Mouse (Mus musculus): Measurements from ENCODE around the gene Wwc2. TPM values are rescaled to one million over a fixed set of nuclear protein-coding genes. Genes with fewer than 3 reads are reported as not detected.

Wwc2 gene
- total RNA-seq, 2 experiments from 2014 or later, result 23.0 to 24.4 TPM

DNA sequence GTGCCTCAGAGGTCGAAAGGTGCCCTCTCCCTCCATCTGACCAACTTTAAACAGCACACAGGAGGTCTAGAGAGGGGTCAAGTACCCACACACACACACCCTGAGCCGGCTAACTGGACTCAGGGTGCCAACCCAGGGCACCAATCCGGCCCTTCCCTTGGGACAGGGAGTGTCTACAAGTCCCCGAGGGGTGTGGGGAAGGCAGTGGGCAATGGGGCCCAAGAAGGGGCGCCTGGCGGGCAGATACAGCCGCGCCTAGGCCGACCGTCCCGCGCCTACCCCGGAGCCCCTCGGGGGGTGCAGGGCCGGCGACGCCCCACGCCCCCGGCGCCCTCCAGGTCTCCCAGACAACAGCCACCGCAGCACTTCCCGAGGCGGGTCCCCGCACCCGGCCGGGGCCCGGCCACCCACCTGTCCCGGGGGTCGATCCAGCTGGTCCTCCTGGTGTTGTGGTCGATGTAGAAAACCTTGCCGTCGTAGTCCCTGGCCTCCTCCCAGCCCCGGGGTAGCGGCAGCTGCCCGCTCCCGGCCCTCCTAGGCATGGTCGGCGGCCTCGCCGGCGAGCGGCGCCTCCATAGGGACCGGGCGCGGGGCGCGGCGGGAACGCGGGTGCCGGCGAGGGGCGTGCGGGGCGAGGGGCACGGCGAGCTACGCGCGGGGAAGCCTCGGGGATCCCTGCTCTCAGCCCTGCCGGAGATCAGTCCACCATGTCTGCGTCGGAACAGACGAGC lies 904 bp downstream of the Wwc2 start:
- DNase-seq, result no peak

DNA sequence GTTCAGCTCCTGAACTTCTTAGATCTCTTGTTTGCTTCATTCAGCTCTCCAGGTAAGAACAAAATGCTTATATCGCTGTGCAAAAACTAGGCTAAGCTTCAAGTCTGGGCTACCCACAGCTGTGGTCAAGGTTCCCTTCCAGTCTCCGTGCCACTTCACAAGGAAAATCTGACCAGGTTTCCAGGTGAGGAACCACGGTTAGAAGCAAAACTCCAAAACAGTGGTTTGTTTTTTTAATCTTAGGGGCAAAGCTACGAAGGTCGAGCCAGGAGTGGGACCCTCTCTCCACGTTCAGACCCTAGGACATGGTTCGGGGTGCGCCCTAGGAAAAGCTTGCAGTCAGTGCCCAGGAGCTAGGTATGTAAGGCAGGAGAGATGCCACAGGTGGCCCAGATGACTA lies 1.5 kb downstream of the Wwc2 start:
- no peak for DNase-seq

DNA sequence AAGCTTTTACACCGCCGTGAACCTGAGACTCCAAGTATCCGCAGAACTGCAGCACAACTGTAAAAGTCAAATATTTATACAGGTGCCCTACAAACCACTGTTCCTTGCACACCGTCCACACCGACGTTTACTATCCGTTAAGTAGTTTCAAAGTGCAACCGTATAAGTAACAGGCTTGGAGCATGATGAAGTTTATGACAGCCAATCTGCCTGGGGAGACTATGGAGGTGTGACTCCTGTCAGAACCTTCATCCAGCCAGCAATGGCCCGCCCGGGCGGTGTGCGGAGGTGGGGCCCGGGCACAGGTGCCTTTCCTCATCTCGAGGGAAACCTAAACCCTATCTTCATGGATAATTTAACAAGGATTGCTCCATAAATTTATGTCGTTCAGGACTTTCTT lies 2.6 kb downstream of the Wwc2 start:
- DNase-seq, result no peak

DNA sequence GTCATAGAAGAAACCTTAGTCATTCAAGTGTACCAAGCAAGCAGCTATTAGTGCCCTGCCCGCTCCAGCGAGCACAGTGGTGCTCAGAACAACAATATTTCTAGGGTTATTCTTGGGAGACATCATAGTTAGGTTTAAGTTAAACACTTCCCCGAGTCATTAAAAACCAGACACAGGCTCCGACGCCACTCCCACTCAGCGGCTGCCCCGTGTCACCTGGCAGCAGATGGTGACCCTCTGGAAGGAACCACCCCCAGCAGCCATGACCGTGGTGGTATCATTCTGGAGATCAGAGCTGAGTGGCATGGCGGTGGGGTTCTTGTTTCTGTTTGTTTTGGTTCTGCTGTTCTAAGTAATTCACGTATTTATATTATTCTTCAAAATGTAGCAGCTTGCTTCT lies 5.1 kb downstream of the Wwc2 start:
- no peak for DNase-seq

DNA sequence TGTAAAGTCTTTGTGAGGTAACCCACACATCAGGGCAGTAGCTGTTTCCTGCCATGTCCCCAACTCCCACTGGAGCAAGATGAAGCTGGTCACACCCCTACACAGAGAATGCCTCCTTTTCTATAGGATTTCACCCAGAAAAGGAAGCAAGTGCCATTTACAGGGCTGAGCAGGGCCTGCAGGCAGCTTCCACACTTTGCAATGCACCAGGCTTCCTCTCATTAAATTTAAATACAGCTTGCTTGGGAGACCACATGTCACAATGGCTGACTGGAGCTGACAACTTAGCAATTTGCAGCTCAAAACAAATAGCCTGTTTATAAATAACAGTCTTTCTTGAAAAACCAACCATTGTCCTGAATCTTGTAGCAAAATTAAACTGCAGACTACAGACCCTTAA lies 5.5 kb downstream of the Wwc2 start:
- DNase-seq, result no peak

DNA sequence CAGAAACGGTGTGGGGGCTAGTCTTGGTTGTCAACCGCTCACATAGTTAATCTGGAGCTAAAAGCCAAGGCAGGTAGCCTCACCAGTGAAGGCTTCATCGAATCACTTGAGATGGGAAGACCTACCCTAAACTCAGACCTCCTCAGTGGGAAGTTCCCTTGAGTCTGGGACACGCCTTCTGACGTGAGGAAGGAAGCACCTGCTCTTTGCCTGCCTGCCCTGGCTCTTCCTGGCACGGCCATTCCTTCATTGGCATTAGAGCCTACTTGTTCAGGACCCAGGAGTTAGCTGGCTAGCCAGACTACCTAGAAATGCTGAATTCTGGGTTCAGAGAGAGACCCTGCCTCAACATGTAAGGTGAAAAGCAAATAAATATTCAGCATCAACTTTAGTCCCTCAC lies 9.6 kb downstream of the Wwc2 start:
- DNase-seq, result no peak

DNA sequence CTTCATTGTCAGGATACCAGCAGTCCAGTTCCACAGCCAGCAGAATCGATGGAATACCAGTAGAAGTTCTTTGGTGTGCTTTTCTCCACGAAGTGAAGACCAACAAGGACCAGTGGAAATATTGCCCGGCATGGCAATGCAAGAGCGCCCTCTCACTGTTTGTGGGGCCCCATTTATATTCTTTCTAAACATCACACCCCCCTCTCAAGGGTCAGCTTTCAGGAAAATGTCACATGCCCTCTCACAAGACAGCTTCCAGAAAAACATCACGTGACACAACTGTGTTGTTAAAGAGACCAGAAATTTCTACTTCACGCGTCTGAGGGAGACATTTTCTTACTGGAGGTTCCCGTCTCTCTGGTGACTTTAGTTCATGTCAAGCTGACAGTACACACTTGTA lies 10.8 kb downstream of the Wwc2 start:
- DNase-seq, result no peak

DNA sequence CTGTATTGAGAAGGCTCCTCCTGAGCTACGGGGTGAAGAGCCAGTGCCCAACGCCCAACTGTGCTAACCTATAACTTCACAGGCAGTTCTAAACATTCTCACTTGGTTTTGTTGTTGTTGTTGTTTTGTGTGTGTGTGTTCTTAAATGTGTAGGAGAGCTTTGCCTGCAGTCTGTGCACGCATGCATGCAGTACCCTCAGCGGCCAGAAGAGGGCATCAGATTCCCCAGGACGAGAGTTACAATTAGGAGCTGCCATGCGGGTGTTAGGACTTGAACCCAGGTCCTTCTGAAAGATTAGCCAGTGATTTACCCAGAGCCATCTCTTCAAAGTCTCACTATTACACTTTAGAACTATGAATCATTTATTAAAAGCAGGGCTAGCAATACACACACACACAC lies 12.0 kb downstream of the Wwc2 start:
- DNase-seq, result peak; percentile 34

DNA sequence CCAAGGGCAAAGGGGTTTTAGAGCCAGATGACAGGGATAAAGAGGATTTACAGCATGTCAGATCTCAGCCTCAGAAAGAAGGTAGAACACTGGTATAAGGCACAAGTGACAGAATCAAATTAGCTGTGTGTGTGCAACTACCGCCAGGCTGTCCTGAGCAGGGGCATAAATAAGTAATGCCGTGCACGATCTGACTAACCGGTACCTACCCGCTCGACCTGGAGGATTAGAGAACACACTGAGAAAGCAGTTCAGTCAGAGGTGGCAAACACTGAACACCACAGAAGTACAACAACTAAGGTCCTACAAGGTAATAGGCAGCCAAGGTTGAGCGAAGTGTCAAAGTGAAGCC lies 15.8 kb downstream of the Wwc2 start:
- no peak for DNase-seq

DNA sequence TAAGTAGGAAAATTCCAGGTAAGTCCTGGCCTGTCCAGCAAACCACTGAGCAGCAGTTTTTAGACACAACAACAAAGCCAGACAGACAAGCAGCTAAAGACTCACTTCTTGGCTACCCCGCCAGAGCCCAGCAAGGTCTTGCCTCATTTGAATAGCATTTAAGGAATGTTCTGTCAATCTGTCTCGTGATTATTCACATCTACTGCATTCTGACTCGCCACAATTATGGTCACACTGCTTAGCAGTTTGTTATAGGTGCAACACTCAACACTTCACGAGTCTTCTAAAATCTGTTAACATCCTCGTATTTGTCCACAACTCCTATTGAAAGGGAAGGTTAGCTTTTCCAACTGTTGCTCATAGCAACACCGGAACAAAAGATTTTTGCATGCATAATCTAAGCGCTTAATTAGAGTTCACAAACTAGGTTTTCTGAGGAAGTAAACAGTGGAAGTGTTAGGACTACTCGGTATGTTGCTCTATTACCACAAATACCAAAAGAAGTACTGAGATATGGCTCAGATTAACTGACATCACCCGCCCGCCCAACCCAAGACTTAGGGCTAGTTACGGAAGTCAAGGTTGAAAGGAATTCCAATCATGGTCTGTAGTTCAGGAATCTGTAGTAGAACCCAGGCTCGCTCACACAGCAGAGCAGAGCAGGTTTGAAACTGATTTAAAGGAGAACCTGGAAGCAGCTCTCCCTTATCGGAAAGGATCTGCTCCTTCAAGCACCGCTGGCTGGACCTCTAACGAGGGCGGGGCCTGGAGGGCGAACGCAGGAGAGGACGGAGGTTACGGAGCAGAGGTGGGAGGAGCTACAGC lies 16.4 kb downstream of the Wwc2 start:
- peak; percentile 84 for DNase-seq

DNA sequence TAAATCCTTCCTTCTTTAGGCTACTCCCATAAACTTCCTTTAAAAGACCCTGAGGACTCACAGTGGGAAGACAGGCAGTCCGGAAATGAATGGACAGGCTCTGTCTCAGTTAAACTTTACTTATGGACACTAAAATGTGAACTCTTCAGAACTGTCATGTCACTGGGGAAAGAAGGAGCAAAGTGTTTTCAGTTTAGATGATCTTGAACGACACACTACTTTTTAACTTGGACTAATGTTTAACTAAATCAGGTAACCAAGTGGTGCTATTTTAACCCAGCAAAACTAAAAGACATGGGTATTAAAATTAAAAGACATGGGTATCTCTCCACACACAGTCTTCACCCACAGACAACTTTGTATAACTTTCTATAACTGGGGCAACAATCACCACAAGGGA lies 19.6 kb downstream of the Wwc2 start:
- no peak for DNase-seq

DNA sequence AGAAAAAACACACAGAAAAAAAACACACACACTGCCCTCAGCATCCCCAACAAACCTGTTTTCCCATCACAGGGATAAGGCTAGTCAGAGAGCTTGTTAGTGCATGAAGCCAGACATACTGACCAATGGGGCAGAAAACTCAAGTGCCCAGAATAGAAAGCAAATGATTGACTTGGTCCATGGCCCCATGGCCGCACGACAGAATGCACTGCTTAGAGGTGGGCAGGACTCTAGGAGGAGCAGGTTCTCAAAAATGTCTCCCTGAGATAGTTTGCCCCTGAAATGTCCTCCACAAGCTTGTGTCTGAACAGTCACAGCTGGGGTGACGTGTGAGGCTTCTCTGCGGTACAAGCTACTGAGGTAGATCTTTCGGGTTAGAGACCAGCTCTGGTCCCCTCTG lies 20.1 kb downstream of the Wwc2 start:
- no peak for DNase-seq

DNA sequence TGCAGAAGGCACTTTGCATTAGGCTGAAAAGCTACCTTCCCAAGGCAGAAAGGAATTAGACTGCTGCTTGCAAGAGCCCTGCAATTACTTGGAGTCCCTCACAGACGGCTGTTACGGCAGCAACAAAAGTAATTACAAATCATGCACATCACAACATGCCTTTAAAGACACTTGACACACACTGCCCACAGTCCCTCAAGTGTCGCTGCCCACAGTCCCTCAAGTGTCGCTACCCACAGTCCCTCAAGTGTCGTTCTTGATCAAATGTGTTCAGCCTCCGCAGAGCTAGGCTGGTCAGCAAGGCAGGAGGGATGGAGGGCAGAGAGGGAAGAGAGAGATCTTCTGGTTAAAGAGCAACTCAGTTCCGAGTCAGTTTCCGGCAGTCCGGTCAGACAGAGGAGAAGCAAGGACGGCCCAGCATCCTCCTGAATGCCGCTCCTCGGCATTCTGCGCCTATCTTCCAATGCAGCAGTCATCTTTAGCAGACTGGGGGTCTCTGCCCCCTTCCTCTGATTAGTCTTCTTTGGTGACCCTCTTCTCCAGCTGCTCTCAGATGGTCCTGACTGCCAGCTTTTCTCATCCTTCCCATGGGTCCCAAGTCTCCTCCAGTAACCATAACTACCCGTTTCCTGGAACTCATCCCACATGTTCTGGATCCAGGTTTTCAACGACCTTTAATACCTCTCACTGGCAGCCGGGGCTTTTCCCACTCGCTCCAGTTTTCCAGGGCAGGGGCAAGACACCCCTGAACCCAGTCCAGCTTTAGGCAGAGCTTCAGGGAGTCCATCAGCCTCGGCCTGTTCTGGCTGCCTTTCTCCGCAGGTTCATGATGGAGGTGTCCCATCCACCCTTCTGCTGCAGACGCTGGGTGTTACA lies 23.4 kb downstream of the Wwc2 start:
- DNase-seq, result no peak

DNA sequence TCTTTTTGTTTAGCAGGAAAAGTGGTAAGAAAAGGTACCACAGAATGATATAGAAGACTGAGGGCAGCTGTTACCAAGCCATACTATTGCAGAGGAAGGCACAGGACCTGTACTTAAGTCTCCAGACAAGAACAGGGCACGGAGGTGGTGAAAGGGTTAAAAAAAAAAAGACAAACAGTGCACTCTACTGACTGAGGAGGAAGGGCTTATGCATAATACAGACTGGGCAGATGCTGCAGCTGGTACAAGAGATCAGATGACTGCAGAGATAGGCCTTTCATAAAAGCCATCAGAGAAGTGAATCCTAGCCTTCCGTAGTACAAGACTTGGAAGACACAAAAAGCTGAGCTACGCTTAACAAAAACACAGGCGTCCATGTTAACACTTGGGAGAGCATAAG lies 28.2 kb downstream of the Wwc2 start:
- DNase-seq, result no peak

DNA sequence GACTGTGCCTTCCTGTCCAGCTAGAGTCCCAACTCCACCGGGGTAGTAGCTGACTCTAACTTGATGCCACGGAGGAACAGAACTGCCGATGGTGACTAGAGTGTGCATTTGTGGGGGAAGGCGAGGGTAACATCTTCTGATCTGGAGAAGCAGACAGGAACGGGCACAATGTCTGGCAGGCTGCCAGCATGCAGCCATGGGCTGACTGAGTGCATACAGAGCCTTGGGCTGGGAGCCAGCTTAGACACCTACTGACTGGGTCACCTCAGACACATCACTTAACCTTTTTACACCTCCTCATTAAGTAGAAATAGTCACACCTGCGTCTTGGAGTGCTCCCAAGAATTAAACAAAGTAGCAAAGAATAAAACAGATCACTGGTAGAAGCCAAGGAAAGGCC lies 28.7 kb downstream of the Wwc2 start:
- DNase-seq, result peak; percentile 75

DNA sequence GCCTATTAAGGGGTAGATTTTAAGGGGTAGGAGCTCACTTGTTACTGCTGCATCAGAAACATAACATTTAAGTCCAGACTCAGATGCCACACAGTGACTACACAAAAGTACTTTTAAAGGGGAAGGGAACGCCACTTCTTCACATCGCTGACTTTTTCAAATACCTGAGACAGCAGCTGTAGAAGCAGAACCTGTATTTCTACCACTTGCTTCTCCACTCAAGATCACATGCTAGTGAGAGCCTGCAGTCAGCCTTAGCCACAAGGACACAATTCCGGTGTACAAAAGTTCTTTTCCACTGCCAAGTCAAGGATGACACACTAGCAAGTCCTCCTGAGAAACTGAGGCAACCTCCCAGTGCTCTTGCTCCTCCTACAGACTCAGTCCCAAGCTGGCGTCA lies 33.2 kb downstream of the Wwc2 start:
- no peak for DNase-seq

DNA sequence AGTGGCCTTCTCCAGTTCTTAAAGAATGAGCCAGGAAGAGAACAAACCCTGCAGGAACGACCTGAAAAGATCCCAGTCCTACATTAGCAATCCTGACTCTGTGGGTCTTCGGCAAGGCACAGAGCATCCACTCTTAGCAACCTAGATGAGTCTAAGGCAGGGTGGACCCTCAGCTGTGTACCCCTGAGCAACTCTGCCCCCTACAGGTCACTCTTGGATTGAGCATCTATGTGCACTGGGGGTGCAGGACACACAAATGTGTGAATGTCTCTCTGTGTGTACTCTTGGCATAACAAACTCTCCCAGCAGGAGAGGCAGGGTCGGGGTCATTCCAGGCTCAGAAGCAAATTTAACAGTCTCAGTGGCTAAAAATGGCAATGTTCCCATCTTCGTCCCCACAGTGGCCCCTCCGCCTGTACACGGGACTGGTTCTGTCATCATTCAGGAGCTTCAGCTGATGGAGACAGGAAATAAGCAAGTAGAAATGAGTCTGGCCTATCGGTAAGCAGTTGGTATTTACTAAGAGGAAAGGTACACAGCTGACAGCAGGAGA lies 39.3 kb downstream of the Wwc2 start:
- DNase-seq, result peak; percentile 32

DNA sequence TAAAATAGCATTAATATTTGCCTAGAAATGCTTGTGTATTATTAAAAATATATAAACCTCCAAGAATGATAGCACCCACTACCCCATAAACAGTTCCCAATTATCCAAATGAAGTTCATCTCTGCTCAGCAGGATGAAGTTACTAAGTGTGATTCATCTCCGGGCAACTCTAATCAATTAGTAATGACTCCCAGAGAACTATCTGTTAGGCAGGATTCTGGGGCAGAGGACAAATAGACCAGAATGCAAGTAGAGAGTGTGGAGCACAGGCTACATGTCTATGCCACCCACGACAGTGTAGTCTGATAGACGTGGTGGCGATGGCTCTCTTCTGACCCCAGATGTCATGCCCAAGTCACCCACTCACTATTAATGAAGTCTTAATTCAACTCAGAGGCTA lies 41.9 kb downstream of the Wwc2 start:
- no peak for DNase-seq

DNA sequence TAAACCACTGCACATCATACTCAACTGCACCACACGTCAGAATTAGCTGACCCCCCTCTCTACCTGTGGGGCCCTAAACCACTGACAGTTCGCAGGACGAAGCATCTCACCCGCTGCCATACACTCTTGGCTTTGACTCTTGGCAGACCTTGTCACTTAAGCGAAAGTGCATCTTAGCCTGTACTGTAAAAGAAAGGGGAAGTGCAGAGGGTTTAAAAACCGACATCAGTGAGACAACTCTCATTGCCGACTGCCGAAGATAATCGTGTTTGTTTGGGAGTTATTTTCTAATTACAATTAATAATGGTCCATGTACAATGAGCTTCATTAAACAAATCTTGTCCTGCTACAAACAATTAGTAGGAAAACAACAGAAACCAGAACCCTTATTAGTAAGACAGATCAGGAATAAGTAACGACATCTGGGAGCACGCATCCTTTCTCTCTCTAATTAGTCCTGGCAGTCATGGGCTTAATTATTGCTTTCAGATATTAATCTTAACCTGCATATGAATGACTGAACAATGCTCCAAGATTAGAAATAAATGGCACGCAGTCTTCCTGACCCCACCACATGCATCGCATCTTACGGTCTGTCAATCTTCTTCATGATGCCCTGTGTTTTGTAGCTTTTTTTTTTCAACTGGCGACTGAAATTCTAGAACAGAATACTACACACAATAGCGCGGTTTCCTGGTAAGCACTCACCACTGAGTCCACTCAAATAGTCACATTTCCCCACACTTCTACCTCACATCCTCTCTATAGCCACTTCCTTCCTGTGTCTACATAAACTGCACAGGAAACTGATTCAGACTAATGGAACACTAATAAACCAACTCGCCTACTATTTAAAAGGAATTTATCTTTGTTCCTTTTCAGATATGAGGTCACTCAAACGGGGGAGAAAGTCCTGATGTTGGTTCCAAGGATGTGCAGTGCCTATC lies 42.8 kb downstream of the Wwc2 start:
- DNase-seq, result no peak

DNA sequence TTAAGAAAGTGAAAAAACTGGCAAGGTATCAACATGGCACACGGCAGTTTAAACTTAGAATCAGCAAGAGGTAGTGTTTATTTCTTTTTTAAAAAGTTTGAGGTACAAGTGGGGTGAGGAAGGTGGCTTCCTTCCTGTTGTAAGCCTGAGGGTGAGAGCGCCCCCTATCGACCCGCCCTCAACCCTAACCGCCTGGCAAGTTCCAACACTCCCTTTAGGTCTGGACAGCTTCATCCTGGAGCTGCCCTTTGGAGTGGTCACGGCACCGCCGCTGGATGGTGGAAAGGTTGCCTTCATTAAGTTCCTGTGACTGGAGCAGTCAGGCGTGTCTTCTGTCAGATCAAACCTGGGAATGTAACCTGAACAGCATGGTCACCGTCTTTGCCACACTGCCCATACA lies 47.7 kb downstream of the Wwc2 start:
- no peak for DNase-seq

DNA sequence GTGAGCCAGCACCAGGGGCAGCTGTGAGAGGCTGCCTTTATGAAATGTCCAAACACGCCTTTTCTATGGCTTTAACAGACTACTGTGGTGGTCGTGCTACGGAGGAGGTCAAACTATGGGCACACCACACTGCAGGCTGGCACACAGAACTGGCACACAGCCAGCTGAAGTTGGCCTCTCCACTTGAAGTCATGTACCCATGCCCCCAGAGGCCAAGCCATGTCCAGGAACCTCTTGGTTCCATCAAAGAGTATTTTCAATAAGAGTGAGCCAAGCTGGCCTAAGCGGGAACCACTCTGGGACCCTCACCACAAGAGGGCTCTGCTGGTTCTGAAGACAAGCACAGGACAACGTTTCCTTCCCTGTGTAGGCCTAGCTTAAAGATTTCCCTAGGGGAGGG lies 49.7 kb downstream of the Wwc2 start:
- DNase-seq, result peak; percentile 33

All from adrenal gland, postnatal 10 days (tissue).